Mouse (Mus musculus): ENCODE measurements around the gene Hpse. TPM values are rescaled to one million over a fixed set of nuclear protein-coding genes. Genes with fewer than 3 reads are reported as not detected.

The Hpse gene
- total and polyA plus RNA-seq, 2 experiments from 2014 or later = 0.38 to 0.73 TPM

- no peak overlapping the region for H3K9ac ChIP-seq (replicated peaks; ENCODE audit: low read depth, low read length)
- no peaks in the 10 kb centered on the region for H3K9me3 ChIP-seq (replicated peaks; ENCODE audit: control insufficient read depth, low read length)
- no peak overlapping the region for H3K4me2 ChIP-seq (ENCODE audit: low read depth, low read length)
- TF ChIP-seq EP300 (IDR thresholded peaks at IDR 0.05; ENCODE audit: low read depth) (no peak), CTCF (IDR thresholded peaks at IDR 0.05; ENCODE audit: low read depth) (no peak)
- H3K27ac ChIP-seq (ENCODE audit: low read depth) = no peak overlapping the region
- ATAC-seq (ENCODE audit: insufficient read depth, low read depth) (no peak), DNase-seq (ENCODE audit: low spot score) (no peak)
- 0 out of 2 replicates have a peak, but pooled peaks cover 4% of the 10 kb centered on the region for H3K4me1 ChIP-seq (ENCODE audit: control insufficient read depth, insufficient read depth)
- H3K36me3 ChIP-seq (replicated peaks; ENCODE audit: control insufficient read depth, insufficient read depth, low read length) = peaks cover 8% of the 10 kb centered on the region
- WGBS = 82% methylated on average over 4 of the region's 4 CpGs
- no peak overlapping the region for H3K4me3 ChIP-seq (ENCODE audit: low read depth, low read length)
- H3K27me3 ChIP-seq (ENCODE audit: control insufficient read depth, insufficient read depth, low read length) = no peaks in the 10 kb centered on the region
Measured at GRCm38 (mm10) chr5:100672403-100672802, 47.1 kb downstream of the Hpse start.

GRCm38 (mm10) chr5:100671897-100672296, 47.6 kb downstream of the Hpse start:
- no peak overlapping the region for H3K27ac ChIP-seq (ENCODE audit: low read depth)
- no peak for ATAC-seq (ENCODE audit: insufficient read depth, low read depth)
- H3K36me3 ChIP-seq (replicated peaks; ENCODE audit: control insufficient read depth, insufficient read depth, low read length) = peaks cover 13% of the 10 kb centered on the region
- no peak for DNase-seq (ENCODE audit: low spot score)
- no peaks in the 10 kb centered on the region for H3K9me3 ChIP-seq (replicated peaks; ENCODE audit: control insufficient read depth, low read length)
- TF ChIP-seq EP300 (IDR thresholded peaks at IDR 0.05; ENCODE audit: low read depth) (no peak), CTCF (IDR thresholded peaks at IDR 0.05; ENCODE audit: low read depth) (no peak)
- 0 out of 2 replicates have a peak, but pooled peaks cover 4% of the 10 kb centered on the region for H3K4me1 ChIP-seq (ENCODE audit: control insufficient read depth, insufficient read depth)
- whole genome bisulfite sequencing = 74% methylated on average over 3 of the region's 3 CpGs
- H3K4me3 ChIP-seq (ENCODE audit: low read depth, low read length) = no peak overlapping the region
- H3K9ac ChIP-seq (replicated peaks; ENCODE audit: low read depth, low read length) = no peak overlapping the region
- no peak overlapping the region for H3K4me2 ChIP-seq (ENCODE audit: low read depth, low read length)
- H3K27me3 ChIP-seq (ENCODE audit: control insufficient read depth, insufficient read depth, low read length) = no peaks in the 10 kb centered on the region

GRCm38 (mm10) chr5:100671398-100671797, 48.1 kb downstream of the Hpse start:
- DNase-seq (ENCODE audit: low spot score) (peak; percentile 28), ATAC-seq (ENCODE audit: insufficient read depth, low read depth) (no peak)
- H3K4me2 ChIP-seq (ENCODE audit: low read depth, low read length) = no peak overlapping the region
- 20% methylated on average over 5 of the region's 5 CpGs for WGBS
- peaks cover 15% of the 10 kb centered on the region for H3K36me3 ChIP-seq (replicated peaks; ENCODE audit: control insufficient read depth, insufficient read depth, low read length)
- H3K4me1 ChIP-seq (ENCODE audit: control insufficient read depth, insufficient read depth) = 0 out of 2 replicates have a peak, but pooled peaks cover 4% of the 10 kb centered on the region
- peak; percentile 49 for TF ChIP-seq CTCF (IDR thresholded peaks at IDR 0.05; ENCODE audit: low read depth)
- no peak for TF ChIP-seq EP300 (IDR thresholded peaks at IDR 0.05; ENCODE audit: low read depth)
- H3K27me3 ChIP-seq (ENCODE audit: control insufficient read depth, insufficient read depth, low read length) = no peaks in the 10 kb centered on the region
- no peaks in the 10 kb centered on the region for H3K9me3 ChIP-seq (replicated peaks; ENCODE audit: control insufficient read depth, low read length)
- no peak overlapping the region for H3K27ac ChIP-seq (ENCODE audit: low read depth)
- H3K9ac ChIP-seq (replicated peaks; ENCODE audit: low read depth, low read length) = no peak overlapping the region
- no peak overlapping the region for H3K4me3 ChIP-seq (ENCODE audit: low read depth, low read length)

GRCm38 (mm10) chr5:100666965-100667364, 52.6 kb downstream of the Hpse start:
- H3K4me1 ChIP-seq (ENCODE audit: control insufficient read depth, insufficient read depth) = no peaks in the 10 kb centered on the region
- TF ChIP-seq EP300 (IDR thresholded peaks at IDR 0.05; ENCODE audit: low read depth) (no peak), CTCF (IDR thresholded peaks at IDR 0.05; ENCODE audit: low read depth) (no peak)
- no peak overlapping the region for H3K4me2 ChIP-seq (ENCODE audit: low read depth, low read length)
- H3K27ac ChIP-seq (ENCODE audit: low read depth) = no peak overlapping the region
- WGBS = 75% methylated on average over 1 of the region's 1 CpGs
- no peak for ATAC-seq (ENCODE audit: insufficient read depth, low read depth)
- H3K36me3 ChIP-seq (replicated peaks; ENCODE audit: control insufficient read depth, insufficient read depth, low read length) = peaks cover 33% of the 10 kb centered on the region
- no peak overlapping the region for H3K9ac ChIP-seq (replicated peaks; ENCODE audit: low read depth, low read length)
- H3K9me3 ChIP-seq (replicated peaks; ENCODE audit: control insufficient read depth, low read length) = no peaks in the 10 kb centered on the region
- no peak overlapping the region for H3K4me3 ChIP-seq (ENCODE audit: low read depth, low read length)
- no peaks in the 10 kb centered on the region for H3K27me3 ChIP-seq (ENCODE audit: control insufficient read depth, insufficient read depth, low read length)
- DNase-seq (ENCODE audit: low spot score) = no peak

GRCm38 (mm10) chr5:100663854-100664253, 55.7 kb downstream of the Hpse start:
- no peak for TF ChIP-seq EP300 (IDR thresholded peaks at IDR 0.05; ENCODE audit: low read depth)
- TF ChIP-seq CTCF (IDR thresholded peaks at IDR 0.05; ENCODE audit: low read depth) = peak; percentile 89
- Histone ChIP-seq H3K4me2 (ENCODE audit: low read depth, low read length) (no peak overlapping the region), H3K27me3 (ENCODE audit: control insufficient read depth, insufficient read depth, low read length) (no peaks in the 10 kb centered on the region), H3K4me3 (ENCODE audit: low read depth, low read length) (no peak overlapping the region), H3K9me3 (replicated peaks; ENCODE audit: control insufficient read depth, low read length) (no peaks in the 10 kb centered on the region), H3K27ac (ENCODE audit: low read depth) (no peak overlapping the region), H3K4me1 (ENCODE audit: control insufficient read depth, insufficient read depth) (no peaks in the 10 kb centered on the region), H3K9ac (replicated peaks; ENCODE audit: low read depth, low read length) (no peak overlapping the region), H3K36me3 (replicated peaks; ENCODE audit: control insufficient read depth, insufficient read depth, low read length) (peaks cover 50% of the 10 kb centered on the region)
- no peak for ATAC-seq (ENCODE audit: insufficient read depth, low read depth)
- DNase-seq (ENCODE audit: low spot score) = peak; percentile 28
- 47% methylated on average over 5 of the region's 5 CpGs for WGBS

GRCm38 (mm10) chr5:100663011-100663410, 56.5 kb downstream of the Hpse start:
- H3K27ac ChIP-seq (ENCODE audit: low read depth) = no peak overlapping the region
- H3K36me3 ChIP-seq (replicated peaks; ENCODE audit: control insufficient read depth, insufficient read depth, low read length) = peaks cover 59% of the 10 kb centered on the region
- H3K4me2 ChIP-seq (ENCODE audit: low read depth, low read length) = no peak overlapping the region
- H3K27me3 ChIP-seq (ENCODE audit: control insufficient read depth, insufficient read depth, low read length) = no peaks in the 10 kb centered on the region
- no peak for ATAC-seq (ENCODE audit: insufficient read depth, low read depth)
- no peaks in the 10 kb centered on the region for H3K4me1 ChIP-seq (ENCODE audit: control insufficient read depth, insufficient read depth)
- no peak overlapping the region for H3K4me3 ChIP-seq (ENCODE audit: low read depth, low read length)
- TF ChIP-seq EP300 (IDR thresholded peaks at IDR 0.05; ENCODE audit: low read depth) (no peak), CTCF (IDR thresholded peaks at IDR 0.05; ENCODE audit: low read depth) (no peak)
- no peak for DNase-seq (ENCODE audit: low spot score)
- no peaks in the 10 kb centered on the region for H3K9me3 ChIP-seq (replicated peaks; ENCODE audit: control insufficient read depth, low read length)
- WGBS = 89% methylated on average over 6 of the region's 6 CpGs
- H3K9ac ChIP-seq (replicated peaks; ENCODE audit: low read depth, low read length) = no peak overlapping the region
